Mouse (Mus musculus) liver, embryonic 14.5 days (tissue): ENCODE measurements around the gene Ube2d3.

Source experiments
- CTCF ChIP-seq: IDR thresholded peaks from 2 replicates; pipeline ENCODE4 v1.5.1; 2016; ENCODE audit warnings: antibody characterized with exemption, low read depth, control low read depth
- EP300 ChIP-seq: IDR thresholded peaks from 2 replicates; pipeline ENCODE4 v1.6.1; 2016; ENCODE audit warnings: antibody characterized with exemption, low read depth

- no peak for TF ChIP-seq CTCF
- no peak for TF ChIP-seq EP300
These were observed 2.3 kb downstream of the Ube2d3 start for GRCm38 (mm10) chr3:135440221-135440620.
